Mouse (Mus musculus): ENCODE data around the gene Gm45234. TPM values are rescaled to one million over a fixed set of nuclear protein-coding genes. Genes with fewer than 3 reads are reported as not detected.

The Gm45234 gene
- polyA plus RNA-seq, 1 experiment from 2014 or later: not detected

DNA sequence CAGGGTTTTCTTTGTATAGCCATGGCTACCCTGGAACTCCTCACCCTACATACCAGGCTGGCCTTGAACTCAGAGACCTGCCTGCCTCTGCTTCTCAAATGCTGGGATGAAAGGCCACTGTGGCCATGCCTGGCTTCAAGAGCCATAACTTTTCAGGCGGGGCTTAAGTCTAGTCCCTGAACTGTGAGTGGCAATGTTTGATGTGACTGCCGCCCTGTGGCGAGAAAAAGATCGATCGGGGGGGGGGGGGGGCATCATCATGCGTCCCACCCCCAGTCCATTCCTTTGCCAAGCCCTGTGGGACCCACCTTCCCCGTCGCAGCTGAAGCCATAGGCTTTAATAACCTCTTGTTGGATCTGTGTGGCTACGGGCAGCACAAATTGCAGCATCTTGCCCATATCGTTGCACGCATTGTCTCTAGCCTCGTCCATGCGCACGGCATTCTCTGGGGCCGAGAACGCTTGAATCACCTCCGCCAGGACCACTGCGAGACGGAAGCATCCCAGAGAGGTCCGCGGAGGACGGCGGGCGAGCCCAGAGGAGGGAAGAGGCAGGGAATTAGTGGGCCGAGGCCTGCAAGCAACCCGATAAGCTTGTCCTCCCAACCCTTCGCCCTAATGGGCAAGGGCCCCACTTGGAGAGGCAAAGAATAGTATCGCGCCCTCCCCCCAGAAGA, 15.5 kb downstream of the Gm45234 start:
- no peaks in the 10 kb centered on the region for H3K27me3 ChIP-seq (ENCODE audit: control insufficient read depth, insufficient read depth, low read length)
- peak overlapping the region; percentile 92 for H3K4me2 ChIP-seq (replicated peaks; ENCODE audit: low read depth)
- under 1% methylated on average over 28 of the region's 29 CpGs for WGBS
- TF ChIP-seq EP300 (optimal IDR thresholded peaks at IDR 0.05) (no peak), CTCF (IDR thresholded peaks at IDR 0.05; ENCODE audit: low read depth) (peak; percentile 77)
- H3K27ac ChIP-seq (replicated peaks): peak overlapping the region; percentile 98
- ATAC-seq (ENCODE audit: low FRiP score, low TSS enrichment): peak; percentile 2; the same call in 1 of the 2 replicates
- H3K4me3 ChIP-seq (ENCODE audit: low read depth, low read length): peak overlapping the region; percentile 54
- no peaks in the 10 kb centered on the region for H3K9me3 ChIP-seq (ENCODE audit: control insufficient read depth, low read length)
- peak overlapping the region; percentile 78 for H3K9ac ChIP-seq (ENCODE audit: low read length)
- DNase-seq (ENCODE audit: low spot score): peak; percentile 77
- peaks cover 3% of the 10 kb centered on the region; the same call in 1 of the 2 replicates for H3K4me1 ChIP-seq (replicated peaks; ENCODE audit: control insufficient read depth, insufficient read depth)
- H3K36me3 ChIP-seq (ENCODE audit: control insufficient read depth, insufficient read depth, low read length): peaks cover 11% of the 10 kb centered on the region

DNA sequence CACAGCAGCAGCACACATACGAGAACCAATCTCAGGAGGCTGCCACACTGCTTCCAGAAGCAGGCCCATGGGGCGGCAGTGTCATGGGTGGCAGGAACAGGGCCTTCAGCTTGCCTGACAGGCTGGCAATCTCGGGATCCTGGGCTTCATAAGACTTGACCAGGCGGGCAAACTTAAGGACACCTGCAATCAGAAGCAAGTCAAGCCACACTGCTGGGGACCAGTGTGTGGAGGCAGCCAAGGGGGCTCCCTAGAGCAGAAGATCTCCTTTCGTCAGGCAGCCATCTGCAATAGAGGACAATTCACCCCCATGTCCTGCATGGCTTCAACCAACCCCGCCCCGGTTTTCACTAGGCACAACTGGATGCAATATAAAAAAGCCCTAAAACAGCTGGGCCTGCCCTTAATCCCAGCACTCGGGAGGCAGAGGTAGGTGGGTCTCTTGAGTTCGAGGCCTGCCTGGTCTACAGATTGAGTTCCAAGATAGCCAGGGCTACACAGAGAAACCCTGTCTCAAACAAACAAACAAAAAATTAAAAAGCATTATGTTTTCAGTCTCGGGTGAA, 16.5 kb downstream of the Gm45234 start:
- no peak overlapping the region; the same call in 1 of the 2 replicates for H3K4me2 ChIP-seq (replicated peaks; ENCODE audit: low read depth)
- WGBS: 74% methylated on average over 10 of the region's 10 CpGs

DNA sequence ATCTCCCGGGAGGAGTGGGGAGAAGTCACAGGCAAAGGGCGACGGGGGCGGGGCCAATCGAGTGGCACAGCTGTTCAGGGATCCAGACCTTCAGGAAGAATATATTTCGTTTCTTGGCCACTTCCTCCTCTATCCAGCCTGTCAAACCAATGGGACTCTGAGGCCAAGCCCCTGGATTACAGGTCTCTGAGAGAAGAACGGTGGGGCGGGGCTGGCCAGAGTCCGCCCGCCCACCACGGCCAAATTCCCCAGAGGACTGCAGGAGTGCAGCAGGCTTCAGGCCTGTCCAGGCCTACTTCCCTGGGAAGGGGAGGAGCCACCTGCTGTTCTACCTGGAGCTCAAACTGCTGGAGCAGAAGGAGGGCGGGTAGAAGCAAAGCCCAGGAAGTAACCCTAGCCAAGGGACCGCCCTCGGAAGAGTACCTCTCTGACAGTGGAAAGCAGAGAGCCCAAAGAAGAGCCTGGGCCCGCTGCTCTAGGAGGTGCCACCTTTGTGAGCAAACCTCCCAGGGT, 17.3 kb downstream of the Gm45234 start, which contains the start of gene Ptpn6:
Gene Ptpn6 (minus strand): TSS at position 204 of the 513 bp plus-strand sequence.
- ATAC-seq (ENCODE audit: low FRiP score, low TSS enrichment) (peak; percentile 88), DNase-seq (ENCODE audit: low spot score) (peak; percentile 94)
- Histone ChIP-seq H3K4me2 (replicated peaks; ENCODE audit: low read depth) (peak within 1 kb of the TSS; percentile 38), H3K4me1 (replicated peaks; ENCODE audit: control insufficient read depth, insufficient read depth) (peaks cover 3% of the 10 kb centered on the region; the same call in 1 of the 2 replicates), H3K27ac (replicated peaks) (peak within 1 kb of the TSS; percentile 86), H3K27me3 (ENCODE audit: control insufficient read depth, insufficient read depth, low read length) (no peaks in the 10 kb centered on the region), H3K36me3 (ENCODE audit: control insufficient read depth, insufficient read depth, low read length) (peaks cover 9% of the 10 kb centered on the region), H3K9me3 (ENCODE audit: control insufficient read depth, low read length) (no peaks in the 10 kb centered on the region), H3K9ac (ENCODE audit: low read length) (peak within 1 kb of the TSS; percentile 41), H3K4me3 (ENCODE audit: low read depth, low read length) (no peak within 1 kb of the TSS; the same call in 1 of the 2 replicates)
- TF ChIP-seq EP300 (optimal IDR thresholded peaks at IDR 0.05) (no peak), CTCF (IDR thresholded peaks at IDR 0.05; ENCODE audit: low read depth) (peak; percentile 31)
- 23% methylated on average over 15 of the region's 15 CpGs for WGBS

More for the DNA sequence above, 16.5 kb downstream of the Gm45234 start:
- DNase-seq (ENCODE audit: low spot score): no peak
- no peak for TF ChIP-seq CTCF (IDR thresholded peaks at IDR 0.05; ENCODE audit: low read depth)
- TF ChIP-seq EP300 (optimal IDR thresholded peaks at IDR 0.05): no peak
- H3K9ac ChIP-seq (ENCODE audit: low read length): peak overlapping the region; percentile 23; the same call in 1 of the 2 replicates
- ATAC-seq (ENCODE audit: low FRiP score, low TSS enrichment): no peak
- H3K9me3 ChIP-seq (ENCODE audit: control insufficient read depth, low read length): no peaks in the 10 kb centered on the region
- H3K36me3 ChIP-seq (ENCODE audit: control insufficient read depth, insufficient read depth, low read length): peaks cover 11% of the 10 kb centered on the region
- H3K4me3 ChIP-seq (ENCODE audit: low read depth, low read length): no peak overlapping the region
- H3K27me3 ChIP-seq (ENCODE audit: control insufficient read depth, insufficient read depth, low read length): no peaks in the 10 kb centered on the region
- peak overlapping the region; percentile 86 for H3K27ac ChIP-seq (replicated peaks)
- peaks cover 3% of the 10 kb centered on the region; the same call in 1 of the 2 replicates for H3K4me1 ChIP-seq (replicated peaks; ENCODE audit: control insufficient read depth, insufficient read depth)

DNA sequence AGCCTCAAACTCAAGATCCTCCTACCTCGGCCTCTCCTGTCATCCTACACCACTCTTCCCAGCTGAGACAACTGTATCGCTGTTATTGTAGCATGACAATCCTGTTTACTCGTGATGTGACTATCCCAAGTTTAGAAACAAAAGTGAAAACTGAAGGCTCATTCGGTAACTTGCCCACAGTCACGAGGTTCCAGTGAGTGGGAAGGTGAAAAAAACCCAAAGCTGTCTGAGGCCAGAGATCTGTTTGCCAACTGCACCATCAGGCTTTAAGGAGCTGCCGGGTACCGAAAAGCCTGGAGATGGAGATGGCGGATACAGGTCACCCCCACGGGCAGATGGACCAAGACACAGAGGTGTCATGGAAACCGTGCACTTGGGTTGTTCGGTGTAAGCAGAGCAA, 18.8 kb downstream of the Gm45234 start:
- Histone ChIP-seq H3K9me3 (ENCODE audit: control insufficient read depth, low read length) (no peaks in the 10 kb centered on the region), H3K27ac (replicated peaks) (no peak overlapping the region), H3K36me3 (ENCODE audit: control insufficient read depth, insufficient read depth, low read length) (no peaks in the 10 kb centered on the region), H3K4me2 (replicated peaks; ENCODE audit: low read depth) (no peak overlapping the region), H3K9ac (ENCODE audit: low read length) (no peak overlapping the region), H3K4me3 (ENCODE audit: low read depth, low read length) (no peak overlapping the region), H3K27me3 (ENCODE audit: control insufficient read depth, insufficient read depth, low read length) (no peaks in the 10 kb centered on the region), H3K4me1 (replicated peaks; ENCODE audit: control insufficient read depth, insufficient read depth) (peaks cover 3% of the 10 kb centered on the region)
- 88% methylated on average over 11 of the region's 11 CpGs for WGBS
- DNase-seq (ENCODE audit: low spot score): no peak
- TF ChIP-seq CTCF (IDR thresholded peaks at IDR 0.05; ENCODE audit: low read depth): no peak
- no peak for TF ChIP-seq EP300 (optimal IDR thresholded peaks at IDR 0.05)
- ATAC-seq (ENCODE audit: low FRiP score, low TSS enrichment): no peak

DNA sequence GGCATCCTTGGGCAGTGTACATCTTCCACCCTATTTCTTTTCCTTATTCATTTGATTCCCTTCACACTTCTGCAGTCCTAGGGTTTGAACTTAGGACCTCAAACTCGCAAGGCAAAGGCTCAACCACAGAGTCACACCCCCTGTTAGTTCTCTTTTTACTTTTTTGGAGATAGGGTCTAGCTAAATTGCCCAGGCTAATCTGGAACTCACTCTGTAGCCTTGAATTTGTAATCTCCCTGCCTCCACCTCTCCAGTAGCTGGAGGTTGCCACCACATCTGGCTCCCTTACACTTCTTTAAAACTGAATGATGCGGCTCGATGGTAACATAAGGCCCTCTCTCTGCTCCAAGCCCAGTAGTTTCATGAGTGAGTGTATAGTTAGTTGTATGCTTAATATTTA, 21.4 kb downstream of the Gm45234 start:
- no peaks in the 10 kb centered on the region for H3K9me3 ChIP-seq (ENCODE audit: control insufficient read depth, low read length)
- no peaks in the 10 kb centered on the region for H3K36me3 ChIP-seq (ENCODE audit: control insufficient read depth, insufficient read depth, low read length)
- TF ChIP-seq CTCF (IDR thresholded peaks at IDR 0.05; ENCODE audit: low read depth) (no peak), EP300 (optimal IDR thresholded peaks at IDR 0.05) (no peak)
- no peaks in the 10 kb centered on the region for H3K27me3 ChIP-seq (ENCODE audit: control insufficient read depth, insufficient read depth, low read length)
- 88% methylated on average over 3 of the region's 3 CpGs for WGBS
- no peak overlapping the region for H3K9ac ChIP-seq (ENCODE audit: low read length)
- no peak overlapping the region for H3K27ac ChIP-seq (replicated peaks)
- no peak for ATAC-seq (ENCODE audit: low FRiP score, low TSS enrichment)
- DNase-seq (ENCODE audit: low spot score): no peak
- H3K4me2 ChIP-seq (replicated peaks; ENCODE audit: low read depth): no peak overlapping the region
- H3K4me1 ChIP-seq (replicated peaks; ENCODE audit: control insufficient read depth, insufficient read depth): no peaks in the 10 kb centered on the region; the same call in 1 of the 2 replicates
- no peak overlapping the region for H3K4me3 ChIP-seq (ENCODE audit: low read depth, low read length)
